ENCODE assay signal across 8 mouse cellular contexts in genomic region chr1:84709810-84710785, GRCm38 (mm10). TPM values are rescaled to one million over a fixed set of nuclear protein-coding genes. Genes with fewer than 3 reads are reported as not detected.
DNase-seq lines count a peak whose midpoint lies in the region; ATAC-seq and TF ChIP-seq lines count a peak whose summit lies in the region.

No protein-coding gene starts in this region.

- H3K4me1 ChIP-seq in heart, embryonic 10.5 days: no peaks in the 10 kb centered on the region
- peaks cover 13% of the 10 kb centered on the region for H3K4me1 ChIP-seq in forebrain, embryonic 10.5 days
- peaks cover 5% of the 10 kb centered on the region; the same call in 1 of the 2 replicates for H3K4me1 ChIP-seq in midbrain, embryonic 14.5 days (ENCODE audit: control insufficient read depth, insufficient read depth, low read length)
- H3K4me1 ChIP-seq in thymus, adult 2 months (replicated peaks; ENCODE audit: control insufficient read depth, insufficient read depth, low read length): no peaks in the 10 kb centered on the region

- peak overlapping the region; percentile 38 for H3K4me3 ChIP-seq in heart, embryonic 10.5 days
- peak overlapping the region; percentile 46 for H3K4me3 ChIP-seq in forebrain, embryonic 10.5 days
- peak overlapping the region; percentile 38 for H3K4me3 ChIP-seq in midbrain, embryonic 14.5 days (replicated peaks; ENCODE audit: low read depth, low read length)
- no peak overlapping the region for H3K4me3 ChIP-seq in thymus, adult 2 months (ENCODE audit: control insufficient read depth, insufficient read depth, low read length)

- H3K27me3 ChIP-seq in heart, embryonic 10.5 days (ENCODE audit: insufficient read depth, poor library complexity, severe bottlenecking): peaks cover 10% of the 10 kb centered on the region; the same call in 1 of the 2 replicates
- H3K27me3 ChIP-seq in forebrain, embryonic 10.5 days (ENCODE audit: poor library complexity, severe bottlenecking): peaks cover 12% of the 10 kb centered on the region; the same call in 1 of the 2 replicates
- H3K27me3 ChIP-seq in midbrain, embryonic 14.5 days (ENCODE audit: control insufficient read depth, insufficient read depth, low read length): no peaks in the 10 kb centered on the region
- H3K27me3 ChIP-seq in thymus, adult 2 months (ENCODE audit: control insufficient read depth, insufficient read depth, low read length): no peaks in the 10 kb centered on the region

- no peaks in the 10 kb centered on the region for H3K9me3 ChIP-seq in heart, embryonic 10.5 days
- H3K9me3 ChIP-seq in forebrain, embryonic 10.5 days: no peaks in the 10 kb centered on the region
- H3K9me3 ChIP-seq in midbrain, embryonic 14.5 days (ENCODE audit: control insufficient read depth, low read length): no peaks in the 10 kb centered on the region

- peak overlapping the region; percentile 67 for H3K4me2 ChIP-seq in midbrain, embryonic 14.5 days (ENCODE audit: low read length)

- TF ChIP-seq POLR2A in thymus, adult 2 months (IDR thresholded peaks at IDR 0.05; ENCODE audit: control insufficient read depth, extremely low read depth, insufficient read depth, low read length, poor library complexity): no peak

- ATAC-seq in midbrain, embryonic 14.5 days (ENCODE audit: low FRiP score, low TSS enrichment): peak; percentile 91

- H3K9ac ChIP-seq in midbrain, embryonic 14.5 days (replicated peaks; ENCODE audit: low read length): peak overlapping the region; percentile 60

- WGBS in heart, embryonic 10.5 days: 24% methylated on average over 31 of the region's 31 CpGs
- WGBS in forebrain, embryonic 10.5 days: 25% methylated on average over 31 of the region's 31 CpGs
- WGBS in midbrain, embryonic 14.5 days: 10% methylated on average over 31 of the region's 31 CpGs
- 18% methylated on average over 31 of the region's 31 CpGs for WGBS in thymus, adult 2 months

- DNase-seq in heart, embryonic 10.5 days (ENCODE audit: low spot score): no peak
- no peak for DNase-seq in heart, adult 11 months
- peak; percentile 12 for DNase-seq in Muller cell, postnatal 12 days (ENCODE audit: inconsistent ontology term)
- DNase-seq in forebrain, embryonic 10.5 days (ENCODE audit: extremely low spot score, low spot score): no peak
- peak; percentile 74 to 91 for DNase-seq in layer of hippocampus, adult 18-20 months (ENCODE audit: low spot score in 2 of 2)
- DNase-seq in midbrain, embryonic 14.5 days: peak; percentile 90
- DNase-seq in thymus, adult 2 months: no peak
- no peak for DNase-seq in adrenal gland, postnatal 10 days

- H3K36me3 ChIP-seq in heart, embryonic 10.5 days: no peaks in the 10 kb centered on the region
- H3K36me3 ChIP-seq in forebrain, embryonic 10.5 days (replicated peaks): no peaks in the 10 kb centered on the region
- no peaks in the 10 kb centered on the region for H3K36me3 ChIP-seq in midbrain, embryonic 14.5 days (ENCODE audit: control insufficient read depth, insufficient read depth, low read length)
- no peaks in the 10 kb centered on the region for H3K36me3 ChIP-seq in thymus, adult 2 months (ENCODE audit: control insufficient read depth, insufficient read depth, low read length)

- no peak overlapping the region for H3K27ac ChIP-seq in heart, embryonic 10.5 days
- H3K27ac ChIP-seq in forebrain, embryonic 10.5 days: 0 out of 2 replicates have a peak overlapping the region, but pooled peaks have one; percentile 36
- peak overlapping the region; percentile 90 for H3K27ac ChIP-seq in midbrain, embryonic 14.5 days (replicated peaks; ENCODE audit: low read depth, low read length)
- H3K27ac ChIP-seq in thymus, adult 2 months (ENCODE audit: control insufficient read depth, insufficient read depth, low read length): no peak overlapping the region

- TF ChIP-seq CTCF in thymus, adult 2 months (IDR thresholded peaks at IDR 0.05; ENCODE audit: borderline replicate concordance, control insufficient read depth, extremely low read depth, insufficient read depth, low read length, poor library complexity): no peak

RNA-seq across cellular contexts. Expression of gene Dner, which starts 14.1 kb away (rescaled TPM):
- polyA plus RNA-seq in heart, embryonic 10.5 days (2016; fragmentation: Nextera tagmentation; extraction: Ambion mirVana): 0.37 and 0.60 TPM in 2 replicates
- 6.4 and 8.3 TPM in 2 replicates for polyA plus RNA-seq in forebrain, embryonic 10.5 days (2016; fragmentation: Nextera tagmentation; extraction: Ambion mirVana)
- total RNA-seq in layer of hippocampus, adult 18-20 months (2021): 100 to 1,000 TPM; 108 to 117 TPM
- 241 and 244 TPM in 2 replicates for polyA plus RNA-seq in midbrain, embryonic 14.5 days (2014; fragmentation: Nextera tagmentation; extraction: Ambion mirVana)
- 0.13 and 0.22 TPM in 2 replicates for polyA plus RNA-seq in thymus, adult 2 months (2012; rRNA removed)
- total RNA-seq in adrenal gland, postnatal 10 days (2021): 1 to 10 TPM; 2.7 to 5.7 TPM

Comparison
In these comparisons a context has a peak if more than half of its experiments do, and no peak if none do; other contexts are left out.
1. DNase-seq: peak in Muller cell, postnatal 12 days (single experiment), layer of hippocampus, adult 18-20 months (2 of 2) and midbrain, embryonic 14.5 days (single experiment); none in heart, embryonic 10.5 days (single experiment), heart, adult 11 months (single experiment), forebrain, embryonic 10.5 days (single experiment), thymus, adult 2 months (single experiment) and adrenal gland, postnatal 10 days (single experiment).
2. H3K27ac ChIP-seq: peak in forebrain, embryonic 10.5 days (single experiment) and midbrain, embryonic 14.5 days (single experiment); none in heart, embryonic 10.5 days (single experiment) and thymus, adult 2 months (single experiment).
3. RNA of gene Dner, which starts 14.1 kb away (polyA plus RNA-seq): 241 to 244 TPM in midbrain, embryonic 14.5 days; 6.4 to 8.3 TPM in forebrain, embryonic 10.5 days, 0.37 to 0.60 TPM in heart, embryonic 10.5 days and 0.13 to 0.22 TPM in thymus, adult 2 months; every median in the first group is over 10 times any median in the second.